Mouse (Mus musculus): ENCODE measurements at regions not wholly inside any gene's neighbourhood (a gene's known extent, or its start where the extent isn't known, plus 50 kb on each side); places are given as distances from the start of the nearest gene placed in this dataset.

- WGBS: 88% methylated on average over 3 of the region's 3 CpGs
- H3K36me3 ChIP-seq: no peaks in the 10 kb centered on the region
- ATAC-seq: no peak
- no peaks in the 10 kb centered on the region for H3K9me3 ChIP-seq
- H3K27me3 ChIP-seq (replicated peaks): no peaks in the 10 kb centered on the region
- no peaks in the 10 kb centered on the region for H3K4me1 ChIP-seq (replicated peaks)
- no peak overlapping the region for H3K4me2 ChIP-seq (replicated peaks)
- H3K27ac ChIP-seq: no peak overlapping the region
- H3K9ac ChIP-seq: no peak overlapping the region
- no peak overlapping the region for H3K4me3 ChIP-seq (replicated peaks)
These were observed 56.6 kb downstream of the Sucnr1 start for GRCm38 (mm10) chr3:60138319-60138718.

- Histone ChIP-seq H3K36me3 (no peaks in the 10 kb centered on the region), H3K4me1 (replicated peaks) (no peaks in the 10 kb centered on the region), H3K9me3 (no peaks in the 10 kb centered on the region), H3K27me3 (replicated peaks) (no peaks in the 10 kb centered on the region), H3K4me3 (replicated peaks) (no peak overlapping the region), H3K27ac (no peak overlapping the region), H3K9ac (no peak overlapping the region), H3K4me2 (replicated peaks) (no peak overlapping the region)
- WGBS: 79% methylated on average over 3 of the region's 3 CpGs
- ATAC-seq: 0 out of 2 replicates have a peak, but pooled peaks have one; percentile 12
These were observed 78.2 kb downstream of the Sucnr1 start for GRCm38 (mm10) chr3:60159865-60160264.

- H3K36me3 ChIP-seq: no peaks in the 10 kb centered on the region
- peak; percentile 67 for ATAC-seq
- H3K9me3 ChIP-seq: no peaks in the 10 kb centered on the region
- no peaks in the 10 kb centered on the region for H3K27me3 ChIP-seq (replicated peaks)
- no peak overlapping the region for H3K4me3 ChIP-seq (replicated peaks)
- H3K9ac ChIP-seq: no peak overlapping the region
- no peaks in the 10 kb centered on the region for H3K4me1 ChIP-seq (replicated peaks)
- WGBS: 54% methylated on average over 3 of the region's 3 CpGs
- H3K27ac ChIP-seq: peak overlapping the region; percentile 13; the same call in 1 of the 2 replicates
- H3K4me2 ChIP-seq (replicated peaks): no peak overlapping the region
These were observed 86.0 kb downstream of the Sucnr1 start for GRCm38 (mm10) chr3:60167633-60168032.

GRCm38 (mm10) chr3:60168135-60168926 is 86.7 kb downstream of the Sucnr1 start:
- Histone ChIP-seq H3K4me1 (replicated peaks) (no peaks in the 10 kb centered on the region), H3K4me3 (replicated peaks) (no peak overlapping the region), H3K27me3 (replicated peaks) (no peaks in the 10 kb centered on the region), H3K4me2 (replicated peaks) (no peak overlapping the region; the same call in 1 of the 2 replicates), H3K27ac (peak overlapping the region; percentile 74; the same call in 1 of the 2 replicates), H3K36me3 (no peaks in the 10 kb centered on the region), H3K9ac (no peak overlapping the region), H3K9me3 (no peaks in the 10 kb centered on the region)
- peak; percentile 64 for ATAC-seq
- WGBS: 30% methylated on average over 2 of the region's 2 CpGs

- H3K27me3 ChIP-seq (replicated peaks): no peaks in the 10 kb centered on the region
- no peaks in the 10 kb centered on the region for H3K36me3 ChIP-seq
- ATAC-seq: peak; percentile 92
- no peaks in the 10 kb centered on the region for H3K9me3 ChIP-seq
- H3K4me3 ChIP-seq (replicated peaks): no peak overlapping the region
- H3K9ac ChIP-seq: no peak overlapping the region
- no peak overlapping the region for H3K4me2 ChIP-seq (replicated peaks)
- peak overlapping the region; percentile 5; the same call in 1 of the 2 replicates for H3K27ac ChIP-seq
- H3K4me1 ChIP-seq (replicated peaks): no peaks in the 10 kb centered on the region
These were observed 87.9 kb downstream of the Sucnr1 start for GRCm38 (mm10) chr3:60169606-60170005.

DNA sequence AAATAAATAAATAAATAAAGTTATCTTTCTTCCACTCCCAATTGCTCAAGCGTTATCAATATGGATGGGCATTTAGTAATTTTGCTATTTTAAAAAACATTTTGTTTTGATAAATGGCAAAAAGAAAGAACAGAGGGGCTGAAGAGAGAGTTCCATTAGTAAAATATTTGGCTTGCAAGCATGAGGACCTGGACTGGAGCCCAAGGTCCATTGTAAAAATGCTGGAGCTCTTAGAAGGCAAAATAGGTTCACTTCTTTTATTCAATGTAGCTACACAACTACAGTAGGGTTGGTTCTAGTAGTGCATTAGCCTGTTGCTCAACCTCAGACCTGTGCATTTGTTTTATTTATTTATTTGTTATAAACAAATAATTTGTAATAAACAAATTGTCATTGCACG is 102.8 kb downstream of the Sucnr1 start:
- no peak overlapping the region for H3K4me2 ChIP-seq (replicated peaks)
- H3K27me3 ChIP-seq (replicated peaks): no peaks in the 10 kb centered on the region
- no peak for ATAC-seq
- H3K9me3 ChIP-seq: no peaks in the 10 kb centered on the region
- H3K4me1 ChIP-seq (replicated peaks): no peaks in the 10 kb centered on the region
- no peak overlapping the region for H3K27ac ChIP-seq
- 83% methylated on average over 2 of the region's 2 CpGs for WGBS
- H3K36me3 ChIP-seq: no peaks in the 10 kb centered on the region
- H3K4me3 ChIP-seq (replicated peaks): no peak overlapping the region
- H3K9ac ChIP-seq: no peak overlapping the region

DNA sequence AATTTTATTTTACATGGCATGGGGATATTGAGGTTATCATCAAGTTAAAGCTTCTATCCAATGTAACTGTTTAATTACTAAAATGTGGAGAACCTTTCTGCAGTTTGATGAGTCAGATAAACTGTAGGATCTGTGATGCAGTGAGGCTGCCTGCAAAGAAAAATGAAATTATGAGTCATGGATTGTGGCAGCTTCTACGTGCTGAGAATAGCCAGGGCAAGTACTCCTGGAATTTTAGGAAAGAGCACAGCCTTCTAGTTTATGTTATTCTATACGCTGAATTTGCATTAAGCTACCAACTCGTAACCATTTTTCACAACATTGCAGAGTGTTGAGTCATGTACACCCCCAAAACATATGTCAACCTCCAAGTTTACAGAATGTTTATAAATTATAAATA is 114.4 kb downstream of the Sucnr1 start:
- Histone ChIP-seq H3K9ac (no peak overlapping the region), H3K4me3 (replicated peaks) (no peak overlapping the region), H3K27ac (no peak overlapping the region), H3K36me3 (no peaks in the 10 kb centered on the region), H3K9me3 (no peaks in the 10 kb centered on the region), H3K4me2 (replicated peaks) (no peak overlapping the region), H3K4me1 (replicated peaks) (no peaks in the 10 kb centered on the region), H3K27me3 (replicated peaks) (no peaks in the 10 kb centered on the region)
- no peak for ATAC-seq
- WGBS: 73% methylated on average over 3 of the region's 3 CpGs

DNA sequence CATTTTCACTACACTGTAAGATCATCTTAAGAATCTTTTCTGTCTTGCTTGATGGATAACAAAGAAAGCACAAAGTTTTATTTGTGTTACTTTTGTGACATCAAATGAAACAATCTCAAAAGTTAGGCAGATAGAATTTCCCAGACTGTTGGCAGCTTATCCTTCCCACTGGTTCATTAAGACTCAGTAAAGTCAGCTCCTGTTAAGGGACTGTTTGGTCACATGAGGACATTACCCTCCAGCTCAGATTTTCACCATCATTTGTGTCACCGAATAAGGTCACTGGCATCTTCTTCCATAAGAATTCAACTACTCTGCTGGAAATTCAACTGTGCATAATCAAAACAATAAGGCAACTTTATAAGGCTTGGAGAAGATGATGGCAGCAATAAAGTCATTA is 126.3 kb downstream of the Sucnr1 start:
- no peak overlapping the region for H3K9ac ChIP-seq
- no peaks in the 10 kb centered on the region for H3K27me3 ChIP-seq (replicated peaks)
- 90% methylated on average over 1 of the region's 1 CpGs for whole genome bisulfite sequencing

DNA sequence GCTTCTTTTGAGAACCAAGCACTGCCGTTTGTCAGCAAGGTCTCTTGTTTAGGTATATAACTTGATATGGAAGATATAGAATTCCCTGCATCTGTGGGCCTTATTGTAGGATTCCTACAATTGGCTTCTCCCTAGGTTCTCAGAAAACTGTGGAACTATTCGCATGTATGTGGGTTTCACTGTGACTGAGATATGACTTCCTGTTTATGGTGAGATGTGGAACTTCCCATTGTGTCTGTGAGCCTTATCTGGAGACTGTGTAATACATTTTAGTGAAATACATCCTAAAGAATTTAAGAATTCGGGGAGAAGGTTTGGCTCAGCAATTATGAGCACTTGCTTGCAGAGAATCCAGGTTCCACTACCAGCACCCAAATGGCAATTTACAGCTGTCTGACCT is 137.3 kb downstream of the Sucnr1 start:
- 69% methylated on average over 3 of the region's 3 CpGs for WGBS
- H3K9ac ChIP-seq: no peak overlapping the region
- H3K27me3 ChIP-seq (replicated peaks): no peaks in the 10 kb centered on the region
- no peaks in the 10 kb centered on the region for H3K36me3 ChIP-seq
- no peaks in the 10 kb centered on the region for H3K4me1 ChIP-seq (replicated peaks)
- no peak for ATAC-seq
- H3K4me3 ChIP-seq (replicated peaks): no peak overlapping the region
- no peak overlapping the region for H3K27ac ChIP-seq
- H3K9me3 ChIP-seq: no peaks in the 10 kb centered on the region
- no peak overlapping the region for H3K4me2 ChIP-seq (replicated peaks)

More for the DNA sequence above, 126.3 kb downstream of the Sucnr1 start:
- Histone ChIP-seq H3K9me3 (no peaks in the 10 kb centered on the region), H3K4me1 (replicated peaks) (no peaks in the 10 kb centered on the region), H3K4me3 (replicated peaks) (no peak overlapping the region), H3K27ac (no peak overlapping the region), H3K4me2 (replicated peaks) (no peak overlapping the region), H3K36me3 (no peaks in the 10 kb centered on the region)
- ATAC-seq: no peak

GRCm38 (mm10) chr3:60240664-60241063 is 159.0 kb downstream of the Sucnr1 start:
- H3K27me3 ChIP-seq (replicated peaks): no peaks in the 10 kb centered on the region
- no peaks in the 10 kb centered on the region for H3K36me3 ChIP-seq
- no peak overlapping the region for H3K27ac ChIP-seq
- H3K9me3 ChIP-seq: no peaks in the 10 kb centered on the region
- no peak overlapping the region for H3K4me3 ChIP-seq (replicated peaks)
- H3K4me1 ChIP-seq (replicated peaks): no peaks in the 10 kb centered on the region
- no peak overlapping the region for H3K4me2 ChIP-seq (replicated peaks)
- no peak overlapping the region for H3K9ac ChIP-seq
- ATAC-seq: no peak

- no peaks in the 10 kb centered on the region for H3K9me3 ChIP-seq
- WGBS: 48% methylated on average over 3 of the region's 3 CpGs
- H3K36me3 ChIP-seq: no peaks in the 10 kb centered on the region
- no peak overlapping the region for H3K4me2 ChIP-seq (replicated peaks)
- H3K9ac ChIP-seq: no peak overlapping the region
- H3K27me3 ChIP-seq (replicated peaks): no peaks in the 10 kb centered on the region
- 0 out of 2 replicates have a peak, but pooled peaks have one; percentile 25 for ATAC-seq
- no peak overlapping the region for H3K4me3 ChIP-seq (replicated peaks)
- H3K4me1 ChIP-seq (replicated peaks): no peaks in the 10 kb centered on the region
- no peak overlapping the region for H3K27ac ChIP-seq
These were observed 185.2 kb downstream of the Sucnr1 start for GRCm38 (mm10) chr3:60266666-60267415.

DNA sequence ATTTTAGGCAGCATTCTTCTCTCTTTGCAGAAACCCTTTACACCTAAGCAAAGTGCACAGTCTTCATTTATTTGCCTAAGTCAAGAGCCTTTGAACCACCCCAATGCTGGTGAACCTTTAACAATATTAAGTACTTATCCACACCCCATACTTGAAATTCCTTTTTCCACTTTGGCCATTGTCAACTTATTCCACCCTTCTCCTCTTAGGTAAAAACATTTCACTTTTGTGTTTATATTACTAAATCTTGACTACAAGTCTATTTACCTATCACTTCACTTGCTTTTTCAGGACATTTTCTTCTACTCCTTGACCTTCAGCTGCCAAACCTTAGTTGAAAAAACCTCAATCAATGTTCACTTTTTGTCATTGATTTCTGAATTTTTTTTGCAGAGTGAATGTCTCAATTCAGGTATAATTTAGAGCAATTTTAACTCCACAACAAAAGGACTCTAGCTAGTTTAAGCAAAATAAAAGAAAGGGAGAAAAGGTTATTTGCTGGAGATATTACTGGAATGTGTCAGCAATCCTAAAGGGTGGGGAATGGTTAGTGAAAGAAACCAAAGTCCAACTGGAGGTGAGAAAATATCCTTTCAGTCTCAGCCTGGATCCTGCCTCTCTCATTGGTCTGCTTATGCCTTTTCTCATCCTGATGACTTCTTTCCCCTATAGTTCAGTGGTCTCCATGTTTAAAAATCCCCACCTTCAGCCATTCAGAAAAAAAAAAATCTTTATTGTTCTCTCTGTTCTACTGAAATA is 185.9 kb downstream of the Sucnr1 start:
- Histone ChIP-seq H3K27me3 (replicated peaks) (no peaks in the 10 kb centered on the region), H3K9me3 (no peaks in the 10 kb centered on the region), H3K4me3 (replicated peaks) (no peak overlapping the region), H3K27ac (no peak overlapping the region), H3K9ac (no peak overlapping the region), H3K4me2 (replicated peaks) (no peak overlapping the region), H3K4me1 (replicated peaks) (no peaks in the 10 kb centered on the region), H3K36me3 (no peaks in the 10 kb centered on the region)
- peak; percentile 88 for ATAC-seq
